ENCODE assay signal across 9 mouse cellular contexts in the genomic region with DNA sequence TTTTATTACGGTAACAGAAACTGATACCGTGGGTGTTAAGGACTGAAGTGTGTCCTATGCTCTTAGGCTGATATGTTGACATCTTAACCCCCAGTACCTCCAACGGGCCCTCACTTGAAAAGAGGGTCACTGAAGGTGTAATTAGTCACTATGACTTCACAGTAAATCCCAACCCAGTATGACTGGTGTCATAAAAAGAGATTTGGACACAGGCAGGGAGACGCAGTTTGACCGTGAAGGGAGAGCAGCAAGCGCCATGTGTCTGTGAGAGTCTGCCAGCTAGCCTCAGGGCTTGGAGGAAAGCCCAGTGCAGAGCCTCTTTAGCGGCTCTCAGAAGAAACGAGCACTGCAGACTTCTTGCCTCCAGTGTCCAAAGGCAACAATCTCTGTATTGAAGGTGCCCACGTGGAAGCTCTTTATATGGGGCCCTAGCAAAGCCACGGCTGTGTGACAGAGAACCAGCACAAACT.
DNase-seq lines count a peak whose midpoint lies in the region; ATAC-seq and TF ChIP-seq lines count a peak whose summit lies in the region.
"Had no signal": no experiment of that assay in that cellular context is flagged by ENCODE, and none has a peak within 500 bp of the region (broad histone marks: within the 10 kb centered on the region; RNA-seq: fewer than 3 reads in every experiment).

No protein-coding gene starts in this region.

- H3K27ac ChIP-seq in kidney, postnatal 0 days, result peak overlapping the region; percentile 44
- H3K27ac ChIP-seq: liver, embryonic 14.5 days had no signal

- peak overlapping the region; percentile 34 for H3K4me2 ChIP-seq in kidney, postnatal 0 days (ENCODE audit: low read length)

- peak; percentile 74 for DNase-seq in 3134 (ENCODE audit: extremely low read depth, insufficient read length, low spot score)
- DNase-seq in NIH3T3 (ENCODE audit: low read depth), result peak; percentile 94
- DNase-seq in cerebellum, postnatal 4 days (ENCODE audit: low spot score in 2 of 2), result peak; percentile 49 to 87
- peak; percentile 48 for DNase-seq in heart, adult 8-10 months (ENCODE audit: low spot score)
- DNase-seq in kidney, postnatal 0 days (ENCODE audit: low spot score), result peak; percentile 51
- DNase-seq in thymus, postnatal 14 days, result no peak

- 21% methylated on average over 10 of the region's 10 CpGs for WGBS in kidney, postnatal 0 days

- no peak overlapping the region for H3K9ac ChIP-seq in kidney, postnatal 0 days (ENCODE audit: low read depth, low read length)
- H3K9ac ChIP-seq: liver, embryonic 14.5 days had no signal

- H3K9me3 ChIP-seq in kidney, postnatal 0 days (replicated peaks; ENCODE audit: low read length), result no peaks in the 10 kb centered on the region

- H3K4me1 ChIP-seq in kidney, postnatal 0 days (replicated peaks; ENCODE audit: insufficient read depth, low read length), result no peaks in the 10 kb centered on the region

- H3K36me3 ChIP-seq in kidney, postnatal 0 days (ENCODE audit: insufficient read depth, low read length), result no peaks in the 10 kb centered on the region

- no peak for TF ChIP-seq CTCF in kidney, postnatal 0 days (IDR thresholded peaks at IDR 0.05; ENCODE audit: low read depth)

- peak; percentile 26; the same call in 1 of the 2 replicates for ATAC-seq in kidney, postnatal 0 days (replicated peaks; ENCODE audit: low FRiP score, low read depth)
- peak; percentile 29 for ATAC-seq in megakaryocyte-erythroid progenitor cell, adult 5-6 weeks (replicated peaks; ENCODE audit: low FRiP score, low TSS enrichment, poor library complexity, severe bottlenecking)
- no peak for ATAC-seq in activated CD4-positive, CD25-positive, alpha-beta regulatory T cell, adult 4 months

- H3K27me3 ChIP-seq in kidney, postnatal 0 days (ENCODE audit: insufficient read depth, low read length), result no peaks in the 10 kb centered on the region

- H3K4me3 ChIP-seq in kidney, postnatal 0 days (replicated peaks; ENCODE audit: low read depth, low read length), result no peak overlapping the region
